ENCODE assay signal across 9 mouse cellular contexts in the genomic region with DNA sequence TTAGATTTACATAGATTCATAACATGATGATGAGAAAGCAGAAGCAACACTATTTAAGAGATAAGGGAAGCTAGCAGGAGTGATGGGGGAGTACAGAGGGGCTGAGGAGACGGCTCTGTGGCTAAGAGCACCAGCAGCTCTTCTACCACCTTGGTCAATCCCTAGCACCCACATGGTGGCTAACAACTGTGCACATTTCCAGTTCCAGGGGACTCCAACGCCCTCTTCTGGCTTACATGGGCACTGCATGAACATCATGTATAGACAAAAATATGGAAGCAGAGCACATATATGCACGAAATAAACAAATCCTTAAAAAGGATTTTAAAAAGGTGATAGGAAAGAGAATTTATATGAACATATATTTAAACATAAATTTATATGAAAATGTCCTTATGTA. TPM values are rescaled to one million over a fixed set of nuclear protein-coding genes. Genes with fewer than 3 reads are reported as not detected.
A peak's percentile ranks its signal among the peaks of the same experiment; 100 is the strongest.
DNase-seq lines count a peak whose midpoint lies in the region; ATAC-seq and TF ChIP-seq lines count a peak whose summit lies in the region.
"Had no signal": no experiment of that assay in that cellular context is flagged by ENCODE, and none has a peak within 500 bp of the region (broad histone marks: within the 10 kb centered on the region; RNA-seq: fewer than 3 reads in every experiment).

No protein-coding gene starts in this region.

- peak; percentile 55 for TF ChIP-seq CTCF in heart, adult 2 months (IDR thresholded peaks at IDR 0.05)
- TF ChIP-seq CTCF in midbrain, postnatal 0 days (IDR thresholded peaks at IDR 0.05): peak; percentile 49
- peak; percentile 58 for TF ChIP-seq CTCF in Patski (IDR thresholded peaks at IDR 0.05)

- no peaks in the 10 kb centered on the region for H3K79me2 ChIP-seq in heart, adult 2 months (replicated peaks; ENCODE audit: control insufficient read depth, insufficient read depth, low read length)

- H3K27me3 ChIP-seq in heart, adult 2 months (ENCODE audit: control insufficient read depth, insufficient read depth, low read length): no peaks in the 10 kb centered on the region
- no peaks in the 10 kb centered on the region for H3K27me3 ChIP-seq in midbrain, postnatal 0 days (ENCODE audit: insufficient read depth, low read length)
- no peaks in the 10 kb centered on the region for H3K27me3 ChIP-seq in midbrain, embryonic 10.5 days (ENCODE audit: low read depth, poor library complexity, severe bottlenecking)
- no peaks in the 10 kb centered on the region for H3K27me3 ChIP-seq in Patski

- H3K4me1 ChIP-seq in heart, adult 2 months (ENCODE audit: control insufficient read depth, insufficient read depth, low read length): peaks cover 3% of the 10 kb centered on the region
- 0 out of 2 replicates have a peak, but pooled peaks cover 5% of the 10 kb centered on the region for H3K4me1 ChIP-seq in midbrain, postnatal 0 days (ENCODE audit: insufficient read depth, low read length)
- H3K4me1 ChIP-seq in midbrain, embryonic 10.5 days: peaks cover 10% of the 10 kb centered on the region

- 63% methylated on average over 3 of the region's 3 CpGs for WGBS in heart, adult 2 months
- WGBS in midbrain, postnatal 0 days: 63% methylated on average over 3 of the region's 3 CpGs
- 61% methylated on average over 3 of the region's 3 CpGs for WGBS in midbrain, embryonic 10.5 days

- peaks cover 3% of the 10 kb centered on the region; the same call in 1 of the 2 replicates for H3K36me3 ChIP-seq in heart, adult 2 months (ENCODE audit: control insufficient read depth, insufficient read depth, low read length)
- H3K36me3 ChIP-seq in midbrain, postnatal 0 days (ENCODE audit: insufficient read depth, low read length): peaks cover 18% of the 10 kb centered on the region
- H3K36me3 ChIP-seq in midbrain, embryonic 10.5 days: peaks cover 24% of the 10 kb centered on the region

- intact Hi-C loops in heart, adult 2 months (cut with DNase I): no loop called here

- no peak overlapping the region for H3K4me3 ChIP-seq in heart, adult 2 months
- no peak overlapping the region for H3K4me3 ChIP-seq in midbrain, postnatal 0 days (ENCODE audit: low read depth, low read length)
- no peak overlapping the region for H3K4me3 ChIP-seq in midbrain, embryonic 10.5 days

- H3K27ac ChIP-seq in heart, adult 2 months: no peak overlapping the region
- no peak overlapping the region for H3K27ac ChIP-seq in midbrain, postnatal 0 days (ENCODE audit: low read depth, low read length)
- H3K27ac ChIP-seq in midbrain, embryonic 10.5 days (replicated peaks): no peak overlapping the region

- CTCF ChIA-PET in Patski (lab: Charles Lee): interaction anchor here (0.6 to 1.1 kb wide), 5 partner anchors 9 to 39 kb away, joined by 3 read pairs; no protein-coding TSS in a partner anchor

- TF ChIP-seq EP300 in heart, adult 2 months (IDR thresholded peaks at IDR 0.05; ENCODE audit: insufficient read depth, low read depth, low read length): no peak

- H3K9ac ChIP-seq in heart, adult 2 months (ENCODE audit: low read depth, low read length): no peak overlapping the region
- no peak overlapping the region for H3K9ac ChIP-seq in midbrain, postnatal 0 days (replicated peaks; ENCODE audit: low read length, poor library complexity, severe bottlenecking)

- H3K9me3 ChIP-seq in midbrain, postnatal 0 days (ENCODE audit: low read length): no peaks in the 10 kb centered on the region
- H3K9me3 ChIP-seq in midbrain, embryonic 10.5 days (replicated peaks): no peaks in the 10 kb centered on the region

- no peak for TF ChIP-seq POLR2A in heart, adult 2 months (IDR thresholded peaks at IDR 0.05; ENCODE audit: insufficient read depth, low read depth, low read length)

- DNase-seq in heart, adult 2 months: no peak
- DNase-seq in heart, adult 8-10 months (ENCODE audit: low spot score): no peak
- DNase-seq in midbrain, postnatal 0 days (ENCODE audit: low spot score): no peak
- no peak for DNase-seq in midbrain, embryonic 10.5 days (ENCODE audit: low spot score)
- DNase-seq in Patski (ENCODE audit: low read depth, low spot score): no peak
- peak; percentile 22 for DNase-seq in retina, postnatal 1 day
- DNase-seq in gastrocnemius, postnatal 10 days: no peak
- DNase-seq in adrenal gland, postnatal 36 days: no peak
- DNase-seq: heart, postnatal 4 days had no signal

- H3K4me2 ChIP-seq in midbrain, postnatal 0 days (ENCODE audit: low read depth, low read length, poor library complexity, severe bottlenecking): no peak overlapping the region

- POLR2A ChIA-PET in Patski (lab: Charles Lee): interaction anchor here (1.0 to 1.5 kb wide), 2 partner anchors 24 to 32 kb away, joined by 3 read pairs; a partner anchor contains a TSS

- in situ Hi-C loops in Patski (cut with MboI; ENCODE audit: low pct_unique_long_range_greater_than_20kb): no loop called here

- no peak for ATAC-seq in midbrain, postnatal 0 days (ENCODE audit: low FRiP score)
- no peak for ATAC-seq in Patski

RNA-seq across cellular contexts. Expression of a gene that starts 4.6 kb away (rescaled TPM):
- total RNA-seq in heart, adult 2 months (2021): 10 to 100 TPM; 51.3 to 58.3 TPM
- polyA plus RNA-seq in heart, adult 2 months (2012; rRNA removed): 19.2 and 33.6 TPM in 2 replicates
- total RNA-seq in heart, adult 8-10 months (2022): 10 to 100 TPM; 65.3 to 73.3 (median 69.0) TPM
- total RNA-seq in midbrain, postnatal 0 days (2014; rRNA removed): 13.4 and 14.2 TPM in 2 replicates
- polyA plus RNA-seq in midbrain, postnatal 0 days (2015; fragmentation: Nextera tagmentation; extraction: Ambion mirVana): 29.5 and 31.1 TPM in 2 replicates
- 25.5 and 25.7 TPM in 2 replicates for polyA plus RNA-seq in midbrain, embryonic 10.5 days (2016; fragmentation: Nextera tagmentation; extraction: Ambion mirVana)
- 28.7 TPM for polyA plus RNA-seq in Patski (2021)
- 10 to 100 TPM; 22.2 to 25.9 TPM for total RNA-seq in gastrocnemius, postnatal 10 days (2021)
- total RNA-seq in adrenal gland, postnatal 36 days (2021): 10 to 100 TPM; 49.4 to 55.0 TPM

RNA-seq across cellular contexts. Expression of a gene that starts 4.7 kb away (rescaled TPM):
- 10 to 100 TPM; 46.7 to 48.8 TPM for total RNA-seq in heart, adult 2 months (2021)
- 23.4 and 45.9 TPM in 2 replicates for polyA plus RNA-seq in heart, adult 2 months (2012; rRNA removed)
- 10 to 100 TPM; 44.7 to 54.0 (median 46.4) TPM for total RNA-seq in heart, adult 8-10 months (2022)
- 35.8 and 36.8 TPM in 2 replicates for total RNA-seq in midbrain, postnatal 0 days (2014; rRNA removed)
- 16.4 and 16.5 TPM in 2 replicates for polyA plus RNA-seq in midbrain, postnatal 0 days (2015; fragmentation: Nextera tagmentation; extraction: Ambion mirVana)
- 19.7 and 23.5 TPM in 2 replicates for polyA plus RNA-seq in midbrain, embryonic 10.5 days (2016; fragmentation: Nextera tagmentation; extraction: Ambion mirVana)
- polyA plus RNA-seq in Patski (2021): 10.4 TPM
- 10 to 100 TPM; 33.8 to 35.9 TPM for total RNA-seq in gastrocnemius, postnatal 10 days (2021)
- total RNA-seq in adrenal gland, postnatal 36 days (2021): 10 to 100 TPM; 21.1 to 43.6 TPM

RNA-seq across cellular contexts. Expression of a gene that starts 23.7 kb away (rescaled TPM):
- 1 to 10 TPM; 7.6 to 8.1 TPM for total RNA-seq in heart, adult 2 months (2021)
- 2.7 and 4.2 TPM in 2 replicates for polyA plus RNA-seq in heart, adult 2 months (2012; rRNA removed)
- 1 to 10 TPM; 7.0 to 8.3 (median 7.8) TPM for total RNA-seq in heart, adult 8-10 months (2022)
- total RNA-seq in midbrain, postnatal 0 days (2014; rRNA removed): 15.8 and 24.4 TPM in 2 replicates
- polyA plus RNA-seq in midbrain, postnatal 0 days (2015; fragmentation: Nextera tagmentation; extraction: Ambion mirVana): 23.1 and 28.4 TPM in 2 replicates
- 11.7 and 15.3 TPM in 2 replicates for polyA plus RNA-seq in midbrain, embryonic 10.5 days (2016; fragmentation: Nextera tagmentation; extraction: Ambion mirVana)
- polyA plus RNA-seq in Patski (2021): 12.7 TPM
- total RNA-seq in gastrocnemius, postnatal 10 days (2021): 1 to 10 TPM; 5.8 to 6.1 TPM
- 1 to 10 TPM; 5.1 to 7.7 TPM for total RNA-seq in adrenal gland, postnatal 36 days (2021)
